Mouse (Mus musculus) lung, postnatal 0 days (tissue): ENCODE measurements around the gene Edrf1.

Experiments
- CTCF ChIP-seq: IDR thresholded peaks from 2 replicates; pipeline ENCODE4 v1.5.1; 2016; ENCODE audit warnings: antibody characterized with exemption, mild to moderate bottlenecking
- EP300 ChIP-seq: IDR thresholded peaks from 2 replicates; pipeline ENCODE4 v1.6.1; 2016; ENCODE audit warnings: antibody characterized with exemption, mild to moderate bottlenecking, control low read depth

GRCm38 (mm10) chr7:133683626-133684025, 46.3 kb downstream of the Edrf1 start:
- TF ChIP-seq CTCF (no peak), EP300 (no peak)
